Mouse (Mus musculus): Measurements from ENCODE around the gene Ing3. TPM values are rescaled to one million over a fixed set of nuclear protein-coding genes. Genes with fewer than 3 reads are reported as not detected.

Gene Ing3
- total RNA-seq (2021) = 10 to 100 TPM in 1 of 2 experiments, 1 to 10 TPM in 1; 7.5 to 10.0 TPM
- long read RNA-seq, experiment 1, partial matches to known transcripts = 1 of 3 reads
- long read RNA-seq, experiment 1, other reads (novel, unspliced or antisense) = 0 of 3 reads
- long read RNA-seq, experiment 2, partial matches to known transcripts = 0 of 1 reads
- long read RNA-seq, experiment 2, other reads (novel, unspliced or antisense) = 1 of 1 reads

GRCm38 (mm10) chr6:21949226-21949731, at the start of gene Ing3:
Ing3 (plus strand) TSS chr6:21949571.
- peak; percentile 98 for DNase-seq (ENCODE audit: low spot score)

DNA sequence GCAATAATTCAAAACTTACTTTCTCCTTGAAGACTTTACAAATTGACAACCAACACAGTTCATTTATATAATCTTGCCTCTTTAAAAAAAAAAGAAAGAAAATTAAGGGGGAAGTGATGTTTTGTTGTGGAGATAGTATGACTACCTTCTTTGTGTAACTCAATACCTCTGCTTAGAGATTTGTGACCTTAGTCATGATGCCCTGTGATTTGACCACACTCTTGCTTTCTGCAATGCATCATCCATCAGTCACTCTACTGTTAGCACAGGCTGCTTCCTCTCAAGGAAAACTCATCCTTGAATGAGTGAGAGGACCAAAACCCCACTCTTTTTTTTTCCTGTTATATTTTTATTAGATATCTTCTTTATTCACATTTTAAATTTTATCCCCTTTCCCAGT, 39.7 kb upstream of the Ing3 start:
- DNase-seq (ENCODE audit: low spot score) = no peak

- no peak for DNase-seq (ENCODE audit: low spot score)
Measured at GRCm38 (mm10) chr6:21910804-21911203, 38.6 kb upstream of the Ing3 start.

- DNase-seq (ENCODE audit: low spot score) = no peak
Measured at GRCm38 (mm10) chr6:21916591-21916990, 32.8 kb upstream of the Ing3 start.

GRCm38 (mm10) chr6:21924150-21924549, 25.2 kb upstream of the Ing3 start:
- DNase-seq (ENCODE audit: low spot score) = no peak

DNA sequence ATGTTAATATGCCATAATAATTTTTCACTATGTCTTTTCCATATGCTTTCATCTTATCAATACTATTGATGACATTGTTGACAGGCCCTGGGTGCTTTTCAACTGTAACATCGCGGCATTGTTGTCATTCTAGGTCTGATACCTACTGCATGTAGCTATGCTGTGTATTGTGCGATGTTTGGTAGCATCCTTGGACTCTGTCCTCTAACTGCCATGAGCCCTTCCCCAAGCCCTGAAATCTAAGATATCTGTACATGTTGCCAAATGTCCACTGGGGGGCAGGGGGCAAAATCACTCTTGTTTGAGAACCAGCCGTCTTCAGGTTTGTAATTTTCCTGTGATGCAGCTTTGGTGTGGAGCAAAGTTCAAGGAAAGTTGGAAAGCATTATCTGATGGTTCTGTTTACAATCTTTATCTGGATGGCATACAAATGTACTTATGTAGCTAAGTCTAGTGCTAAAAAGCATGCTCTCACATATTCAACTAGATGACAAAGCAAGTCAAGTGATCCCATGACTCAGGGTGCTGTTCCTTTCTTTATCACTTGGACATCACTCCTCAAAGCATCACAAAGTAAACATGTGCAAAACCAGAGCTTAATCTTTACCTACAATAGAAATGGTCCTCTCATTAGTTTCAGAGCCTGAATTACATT, 11.3 kb upstream of the Ing3 start:
- DNase-seq (ENCODE audit: low spot score) = no peak

DNA sequence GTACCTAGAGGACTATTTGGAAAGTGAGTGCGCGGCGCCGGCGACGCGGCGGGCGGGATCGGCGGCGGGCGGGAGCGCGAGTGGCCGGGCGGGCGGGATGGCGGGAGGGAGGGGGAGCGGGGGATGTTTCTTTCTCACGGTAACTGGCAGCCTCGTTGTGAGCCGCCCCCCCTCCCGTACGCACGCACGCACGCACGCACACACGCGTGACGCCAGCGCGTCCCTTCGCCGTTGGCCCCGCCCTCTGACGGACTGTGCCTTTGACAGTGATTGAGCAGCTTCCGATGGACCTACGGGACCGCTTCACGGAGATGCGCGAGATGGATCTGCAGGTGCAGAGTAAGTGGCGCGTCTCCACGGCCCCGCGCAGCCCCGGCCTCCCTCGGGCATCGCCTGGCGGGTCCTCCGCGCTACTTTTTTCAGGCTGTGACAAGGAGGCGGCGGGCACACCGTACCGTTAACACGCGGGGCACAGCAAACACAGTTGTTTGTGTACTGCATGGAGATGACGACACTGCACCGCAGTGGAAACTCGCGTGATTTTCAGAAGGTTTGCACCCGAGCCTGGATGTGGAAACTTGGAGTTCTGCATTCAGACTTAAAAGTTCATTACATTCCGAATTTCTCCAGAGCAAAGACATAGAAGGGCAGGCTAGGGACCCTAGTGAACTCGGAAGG, 539 bp downstream of the Ing3 start:
- peak; percentile 98 for DNase-seq (ENCODE audit: low spot score)

GRCm38 (mm10) chr6:21950676-21951075, 1.3 kb downstream of the Ing3 start:
- DNase-seq (ENCODE audit: low spot score) = no peak

GRCm38 (mm10) chr6:21955468-21955867, 6.1 kb downstream of the Ing3 start:
- DNase-seq (ENCODE audit: low spot score) = no peak

GRCm38 (mm10) chr6:21958922-21959321, 9.6 kb downstream of the Ing3 start:
- DNase-seq (ENCODE audit: low spot score) = no peak

DNA sequence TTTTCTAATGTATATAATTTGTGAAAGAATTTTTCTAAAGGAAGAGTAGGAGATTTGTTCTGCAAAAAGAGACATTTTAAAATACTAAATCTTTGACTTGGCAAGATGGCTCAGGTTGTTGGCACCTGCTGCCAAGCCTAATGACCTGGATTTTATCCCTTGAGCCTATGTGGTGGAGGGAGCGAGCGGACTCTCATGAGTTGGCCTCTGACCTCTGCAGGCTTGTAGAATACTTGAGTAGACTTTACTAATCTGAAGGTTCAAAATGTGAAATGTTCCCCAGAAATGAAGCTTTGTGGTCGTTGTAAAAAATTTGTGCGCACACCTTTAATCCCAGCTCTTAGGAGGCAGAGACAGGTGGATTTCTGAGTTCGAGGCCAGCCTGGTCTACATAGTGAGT, 10.5 kb downstream of the Ing3 start:
- no peak for DNase-seq (ENCODE audit: low spot score)

GRCm38 (mm10) chr6:21977532-21977931, 28.2 kb downstream of the Ing3 start:
- DNase-seq (ENCODE audit: low spot score) = no peak

DNA sequence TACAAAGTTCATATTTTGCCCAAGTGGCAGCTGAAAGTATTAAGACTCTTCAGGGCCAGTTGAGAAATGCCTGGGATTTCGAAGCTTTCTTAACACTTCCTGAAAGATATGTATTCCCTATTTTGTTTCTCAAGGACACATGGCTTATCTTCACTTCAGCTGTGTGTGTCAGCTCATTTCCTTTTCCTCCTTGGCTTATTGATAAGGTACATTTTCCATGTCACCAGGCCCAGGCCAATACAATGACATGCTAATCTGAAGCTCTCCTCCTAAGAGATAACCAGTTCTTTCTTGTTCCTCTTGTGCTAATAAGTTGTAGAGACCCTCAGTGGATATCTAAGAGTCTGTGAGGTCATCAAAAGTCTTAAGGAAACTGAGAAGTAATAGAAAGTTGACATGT, 31.7 kb downstream of the Ing3 start:
- no peak for DNase-seq (ENCODE audit: low spot score)

- peak; percentile 92 for DNase-seq (ENCODE audit: low spot score)
Measured at GRCm38 (mm10) chr6:21984990-21985731, 35.8 kb downstream of the Ing3 start.

DNA sequence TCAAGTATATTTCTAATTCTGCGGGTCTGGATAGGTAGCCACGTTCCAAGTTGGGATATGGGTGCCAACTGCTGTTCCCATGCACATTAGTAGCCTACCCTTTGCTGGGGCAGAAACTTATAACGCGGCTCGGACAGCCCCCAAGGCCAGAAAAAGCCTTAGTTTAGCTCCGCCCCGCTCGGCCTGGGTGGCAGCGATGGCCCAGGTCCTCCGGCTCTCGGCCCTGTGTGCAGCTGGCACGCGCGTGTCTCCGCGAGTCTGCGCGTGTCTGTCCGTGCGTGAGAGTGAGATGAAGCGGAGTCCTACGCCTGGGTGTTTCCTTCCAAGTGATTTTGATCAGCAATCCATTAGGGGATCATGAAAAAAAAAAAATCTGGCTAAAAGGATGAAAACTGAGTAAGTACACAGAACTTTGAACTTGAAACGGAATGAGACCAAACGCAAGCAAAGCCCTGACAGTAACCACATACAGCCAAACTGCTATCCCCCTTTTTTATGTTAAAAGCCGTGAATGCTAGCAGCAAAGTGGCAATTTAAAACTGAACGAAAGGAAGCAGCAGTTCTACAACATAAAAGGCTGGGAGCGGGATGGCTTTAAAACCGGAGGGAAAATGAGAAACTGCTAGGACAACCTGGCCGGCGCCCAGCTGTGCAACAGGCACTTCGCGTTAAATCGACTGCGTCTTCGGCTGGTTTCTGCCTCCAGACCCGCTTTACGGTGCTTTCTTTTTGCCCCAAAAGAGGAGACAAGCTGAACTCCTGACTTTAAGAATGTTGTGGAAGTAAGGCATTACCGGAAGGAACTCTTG, 36.6 kb downstream of the Ing3 start, which contains the start of gene Cped1:
Cped1 (plus strand) TSS at position 185 of the 809 bp plus-strand sequence.
- DNase-seq (ENCODE audit: low spot score) = peak; percentile 83

- DNase-seq (ENCODE audit: low spot score) = peak; percentile 66
Measured at GRCm38 (mm10) chr6:21986660-21987331, 37.4 kb downstream of the Ing3 start.

DNA sequence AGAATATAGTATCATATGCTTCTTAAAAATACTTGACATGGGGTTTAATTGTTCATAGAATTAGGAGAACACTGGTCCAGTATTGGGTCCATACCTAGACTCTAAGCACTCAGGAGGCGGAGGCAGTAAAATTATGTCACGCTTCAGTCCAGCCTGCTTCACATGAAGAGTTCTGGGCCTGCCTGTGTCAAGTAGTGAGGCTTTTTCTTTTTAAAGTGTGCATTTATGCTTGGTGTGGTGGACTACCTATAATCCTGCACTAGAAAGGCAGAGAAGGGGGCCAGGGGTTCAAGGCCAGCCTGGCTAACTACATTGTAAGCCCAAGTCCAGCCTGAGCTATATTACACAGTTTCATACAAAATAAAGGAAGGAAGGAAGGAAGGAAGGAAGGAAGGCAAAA, 38.2 kb downstream of the Ing3 start:
- no peak for DNase-seq (ENCODE audit: low spot score)

GRCm38 (mm10) chr6:21988296-21988695, 38.9 kb downstream of the Ing3 start:
- no peak for DNase-seq (ENCODE audit: low spot score)

- no peak for DNase-seq (ENCODE audit: low spot score)
Measured at GRCm38 (mm10) chr6:21989081-21989480, 39.7 kb downstream of the Ing3 start.
